Mouse (Mus musculus) urinary bladder, postnatal 4 days (tissue): Measurements from ENCODE around the gene Proz.
A peak's percentile ranks its signal among the peaks of the same experiment; 100 is the strongest.

Experiments
- DNase-seq, 2 experiments: peaks; one replicate each; pipeline ENCODE4 v3.0.0; 2021 to 2022; ENCODE audit warnings: low spot score in 2 of 2

Proz gene

GRCm38 (mm10) chr8:13105908-13106551 is 45.3 kb downstream of the Proz start:
- DNase-seq, result peak in 1 of 2 experiments; percentile 72

- DNase-seq, result no peak
Observed at GRCm38 (mm10) chr8:13107990-13108638, 47.4 kb downstream of the Proz start.

GRCm38 (mm10) chr8:13108967-13109366 is 48.3 kb downstream of the Proz start:
- no peak for DNase-seq

- no peak for DNase-seq
Observed at GRCm38 (mm10) chr8:13109416-13109960, 48.8 kb downstream of the Proz start.

GRCm38 (mm10) chr8:13111917-13112316 is 51.2 kb downstream of the Proz start:
- DNase-seq, result no peak

- DNase-seq, result no peak
Observed at GRCm38 (mm10) chr8:13113232-13113631, 52.5 kb downstream of the Proz start.

GRCm38 (mm10) chr8:13117096-13117495 is 56.4 kb downstream of the Proz start:
- DNase-seq, result no peak

- DNase-seq, result no peak
Observed at GRCm38 (mm10) chr8:13118516-13118915, 57.8 kb downstream of the Proz start.

- DNase-seq, result no peak
Observed at GRCm38 (mm10) chr8:13120882-13121665, 60.4 kb downstream of the Proz start.

- DNase-seq, result no peak
Observed at GRCm38 (mm10) chr8:13122887-13123421, 62.2 kb downstream of the Proz start.

GRCm38 (mm10) chr8:13124897-13125296 is 64.2 kb downstream of the Proz start:
- DNase-seq, result no peak
